ENCODE assay signal across 16 mouse cellular contexts in the genomic region with DNA sequence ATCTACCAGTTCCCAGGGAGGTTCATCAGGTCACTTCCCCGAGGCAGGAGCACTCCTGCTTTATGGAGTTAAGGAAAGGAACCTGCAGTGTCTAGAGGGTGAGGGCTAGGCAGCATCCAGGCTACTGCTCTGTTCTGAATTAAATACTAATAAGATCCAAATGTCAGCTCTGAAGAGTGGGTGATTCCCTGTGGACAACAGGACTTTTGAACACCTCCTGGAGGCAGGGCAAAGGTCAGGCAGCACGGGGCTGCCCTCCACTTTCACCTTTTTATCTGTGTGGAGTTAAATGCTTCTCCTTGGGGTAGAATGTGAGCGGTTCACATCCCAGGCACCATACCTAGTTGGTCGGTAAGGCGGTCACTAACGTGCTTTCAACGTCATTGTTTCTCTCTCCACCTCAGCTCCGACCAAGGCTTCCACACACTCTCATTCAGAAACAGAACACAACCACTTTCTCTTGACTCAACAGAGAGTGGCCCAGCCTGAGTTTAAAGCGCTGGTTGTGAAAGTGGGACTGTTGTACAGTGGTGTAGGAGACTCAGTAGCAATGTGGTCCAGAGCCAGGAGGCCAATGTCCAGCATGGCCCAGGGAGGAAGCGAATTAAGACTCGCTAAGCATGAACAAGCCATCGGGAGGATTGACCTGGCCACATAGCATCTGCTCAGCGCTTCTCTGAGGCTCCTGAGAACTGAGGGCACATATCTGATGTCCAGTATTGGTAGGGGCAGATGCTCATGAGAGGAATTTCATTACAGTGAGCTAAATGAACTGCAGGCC.
"Had no signal": no experiment of that assay in that cellular context is flagged by ENCODE, and none has a peak within 500 bp of the region (broad histone marks: within the 10 kb centered on the region; RNA-seq: fewer than 3 reads in every experiment).

No protein-coding gene starts in this region.

- DNase-seq: layer of hippocampus, adult 9-11 months; lung, adult 2 months; lung, postnatal 14 days; lung, postnatal 4 days; thymus, adult 18-20 months; thymus, postnatal 36 days had no signal

- H3K9ac ChIP-seq: limb, embryonic 12.5 days; limb, embryonic 15.5 days; liver, embryonic 12.5 days; liver, embryonic 15.5 days; midbrain, embryonic 12.5 days; midbrain, embryonic 15.5 days; neural tube, embryonic 13.5 days had no signal

- H3K27ac ChIP-seq: layer of hippocampus, adult 2 months; limb, embryonic 12.5 days; limb, embryonic 15.5 days; liver, embryonic 12.5 days; liver, embryonic 15.5 days; midbrain, embryonic 12.5 days; midbrain, embryonic 15.5 days; neural tube, embryonic 13.5 days had no signal

- H3K27me3 ChIP-seq: limb, embryonic 15.5 days; liver, embryonic 15.5 days; midbrain, embryonic 12.5 days; midbrain, embryonic 15.5 days; neural tube, embryonic 13.5 days had no signal

- H3K4me3 ChIP-seq: layer of hippocampus, adult 2 months; limb, embryonic 12.5 days; limb, embryonic 15.5 days; liver, embryonic 12.5 days; liver, embryonic 15.5 days; midbrain, embryonic 12.5 days; midbrain, embryonic 15.5 days; myocyte; neural tube, embryonic 13.5 days had no signal

- ATAC-seq: intestine, postnatal 0 days; liver, embryonic 12.5 days; midbrain, embryonic 15.5 days had no signal

- H3K36me3 ChIP-seq: limb, embryonic 12.5 days; limb, embryonic 15.5 days; liver, embryonic 12.5 days; liver, embryonic 15.5 days; midbrain, embryonic 12.5 days; midbrain, embryonic 15.5 days; neural tube, embryonic 13.5 days had no signal

- H3K9me3 ChIP-seq: limb, embryonic 12.5 days; limb, embryonic 15.5 days; liver, embryonic 12.5 days; liver, embryonic 15.5 days; midbrain, embryonic 12.5 days; midbrain, embryonic 15.5 days; neural tube, embryonic 13.5 days had no signal

- H3K4me2 ChIP-seq: limb, embryonic 12.5 days; limb, embryonic 15.5 days; liver, embryonic 12.5 days; liver, embryonic 15.5 days; midbrain, embryonic 12.5 days; midbrain, embryonic 15.5 days; neural tube, embryonic 13.5 days had no signal
